Mouse (Mus musculus): ENCODE results near the gene 2310030G06Rik.

Gene 2310030G06Rik

GRCm38 (mm10) chr9:50746214-50746677 lies at the start of gene 2310030G06Rik:
TSS of gene 2310030G06Rik (minus strand) at chr9:50746536.
- peak; percentile 82 for DNase-seq (ENCODE audit: low spot score)

- no peak for DNase-seq (ENCODE audit: low spot score)
Measured at GRCm38 (mm10) chr9:50795266-50795665, 48.9 kb upstream of the 2310030G06Rik start.

GRCm38 (mm10) chr9:50782155-50782554 lies 35.8 kb upstream of the 2310030G06Rik start:
- no peak for DNase-seq (ENCODE audit: low spot score)

- no peak for DNase-seq (ENCODE audit: low spot score)
Measured at GRCm38 (mm10) chr9:50776162-50776760, 29.9 kb upstream of the 2310030G06Rik start.

GRCm38 (mm10) chr9:50775662-50776126 lies 29.4 kb upstream of the 2310030G06Rik start:
- no peak for DNase-seq (ENCODE audit: low spot score)

- DNase-seq (ENCODE audit: low spot score), result peak; percentile 90
Measured at GRCm38 (mm10) chr9:50774991-50775612, 28.8 kb upstream of the 2310030G06Rik start, which contains the start of the genes Alg9 and 1110032A03Rik. TSS of gene Alg9 (plus strand) at chr9:50775019. TSS of gene 1110032A03Rik (minus strand) at chr9:50775520.

- DNase-seq (ENCODE audit: low spot score), result no peak
Measured at GRCm38 (mm10) chr9:50774026-50774462, 27.7 kb upstream of the 2310030G06Rik start.

GRCm38 (mm10) chr9:50770011-50770410 lies 23.7 kb upstream of the 2310030G06Rik start:
- no peak for DNase-seq (ENCODE audit: low spot score)

GRCm38 (mm10) chr9:50768107-50769002 lies 22.0 kb upstream of the 2310030G06Rik start, which contains the start of gene Fdxacb1:
TSS of gene Fdxacb1 (plus strand) at chr9:50768236.
- DNase-seq (ENCODE audit: low spot score), result peak; percentile 99

- no peak for DNase-seq (ENCODE audit: low spot score)
Measured at GRCm38 (mm10) chr9:50767531-50768106, 21.3 kb upstream of the 2310030G06Rik start.

GRCm38 (mm10) chr9:50763331-50763730 lies 17.0 kb upstream of the 2310030G06Rik start:
- no peak for DNase-seq (ENCODE audit: low spot score)

GRCm38 (mm10) chr9:50761520-50762243 lies 15.3 kb upstream of the 2310030G06Rik start:
- no peak for DNase-seq (ENCODE audit: low spot score)

GRCm38 (mm10) chr9:50756711-50757110 lies 10.4 kb upstream of the 2310030G06Rik start:
- DNase-seq (ENCODE audit: low spot score), result no peak

GRCm38 (mm10) chr9:50753947-50754346 lies 7.6 kb upstream of the 2310030G06Rik start:
- no peak for DNase-seq (ENCODE audit: low spot score)

GRCm38 (mm10) chr9:50752784-50753615 lies 6.7 kb upstream of the 2310030G06Rik start:
- peak; percentile 91 for DNase-seq (ENCODE audit: low spot score)

- no peak for DNase-seq (ENCODE audit: low spot score)
Measured at GRCm38 (mm10) chr9:50752054-50752602, 5.8 kb upstream of the 2310030G06Rik start, which contains the start of gene Hspb2. TSS of gene Hspb2 (minus strand) at chr9:50752354.

- DNase-seq (ENCODE audit: low spot score), result no peak
Measured at GRCm38 (mm10) chr9:50751323-50751722, 5.0 kb upstream of the 2310030G06Rik start, which contains the start of gene Cryab. TSS of gene Cryab (plus strand) at chr9:50751325.

GRCm38 (mm10) chr9:50750706-50751105 lies 4.4 kb upstream of the 2310030G06Rik start:
- DNase-seq (ENCODE audit: low spot score), result no peak

GRCm38 (mm10) chr9:50745806-50746205 lies 530 bp downstream of the 2310030G06Rik start:
- peak; percentile 76 for DNase-seq (ENCODE audit: low spot score)

GRCm38 (mm10) chr9:50742744-50743143 lies 3.6 kb downstream of the 2310030G06Rik start:
- DNase-seq (ENCODE audit: low spot score), result no peak
